Mouse (Mus musculus) lung, embryonic 15.5 days (tissue): Measurements from ENCODE around the gene Bcl11b. TPM values are rescaled to one million over a fixed set of nuclear protein-coding genes. Genes with fewer than 3 reads are reported as not detected.
A peak's percentile ranks its signal among the peaks of the same experiment; 100 is the strongest.

Experiments used
- ATAC-seq: fragments of 200-750 bp; cut with Nextera tagmentation; 2 replicates; pipeline ENCODE4 v1.8.0; 2017; ENCODE audit warnings: moderate number of reproducible peaks, borderline replicate concordance; ENCODE audit not compliant: low FRiP score, low TSS enrichment; ENCODE audit errors: extremely low read depth
- H3K27ac ChIP-seq: fragments of 300-500 bp; sonication (generic); 2 replicates; pipeline ENCODE4 v1.5.1; 2015; ENCODE audit warnings: moderate library complexity, mild to moderate bottlenecking, inconsistent platforms
- H3K27me3 ChIP-seq: fragments of 300-500 bp; sonication (generic); 2 replicates; pipeline ENCODE4 v1.6.1; 2015; ENCODE audit warnings: inconsistent platforms
- H3K36me3 ChIP-seq: fragments of 300-500 bp; sonication (generic); 2 replicates; pipeline ENCODE4 v1.6.1; 2015; ENCODE audit warnings: inconsistent platforms
- H3K4me1 ChIP-seq: fragments of 300-500 bp; sonication (generic); 2 replicates; pipeline ENCODE4 v1.6.1; 2015; ENCODE audit warnings: inconsistent platforms
- H3K4me2 ChIP-seq: fragments of 300-500 bp; sonication (generic); 2 replicates; pipeline ENCODE4 v1.6.1; 2015; ENCODE audit warnings: inconsistent platforms, mild to moderate bottlenecking, moderate library complexity
- H3K4me3 ChIP-seq: fragments of 300-500 bp; sonication (generic); 2 replicates; pipeline ENCODE4 v1.5.1; 2015; ENCODE audit warnings: mild to moderate bottlenecking, inconsistent platforms
- H3K9ac ChIP-seq: fragments of 300-500 bp; sonication (generic); 2 replicates; pipeline ENCODE4 v1.6.1; 2015; ENCODE audit warnings: inconsistent platforms
- H3K9me3 ChIP-seq: fragments of 300-500 bp; sonication (generic); 2 replicates; pipeline ENCODE4 v1.6.1; 2016; ENCODE audit warnings: inconsistent platforms
- WGBS: fragments of 180-500 bp; shearing (Covaris S2); methylation state at CpG from one replicate; pipeline ENCODE4 v1.1.7; 2015; 5-methylcytosine and 5-hydroxymethylcytosine counted together
- polyA plus RNA-seq: library from polyadenylated mRNA; unstranded; fragments of >200 nt; fragmentation: Nextera tagmentation; extraction: Ambion mirVana; gene quantifications from 2 replicates; pipeline ENCODE4 v1.2.1, GENCODE M21; 2015

Bcl11b gene
- polyA plus RNA-seq, 1 experiment from 2014 or later = 5.2 TPM

DNA sequence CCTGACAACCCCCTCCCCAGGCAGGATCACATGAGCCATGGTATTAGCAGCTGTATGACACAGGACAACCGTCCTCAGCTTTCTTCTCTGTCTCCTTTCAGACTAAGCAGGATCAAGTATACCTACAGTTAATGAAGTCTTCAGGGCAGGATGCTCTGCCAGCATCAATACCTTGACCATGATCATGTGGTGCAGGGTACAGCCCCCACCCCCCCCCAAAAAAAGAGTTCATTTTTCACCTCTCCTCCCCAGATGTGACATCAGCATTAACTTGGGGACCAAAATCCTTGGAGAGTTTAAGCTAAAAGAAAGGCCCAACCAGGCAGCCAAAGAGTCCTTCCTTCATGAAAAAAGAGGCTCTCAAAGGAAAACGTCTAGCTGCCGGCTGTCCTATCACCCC is 6.2 kb downstream of the Bcl11b start:
- Histone ChIP-seq H3K9me3 (no peaks in the 10 kb centered on the region), H3K36me3 (no peaks in the 10 kb centered on the region), H3K4me3 (no peak overlapping the region), H3K27me3 (peaks cover 90% of the 10 kb centered on the region), H3K9ac (no peak overlapping the region), H3K4me1 (0 out of 2 replicates have a peak, but pooled peaks cover 4% of the 10 kb centered on the region), H3K4me2 (no peak overlapping the region), H3K27ac (no peak overlapping the region)
- ATAC-seq = no peak
- 39% methylated on average over 3 of the region's 3 CpGs for WGBS

DNA sequence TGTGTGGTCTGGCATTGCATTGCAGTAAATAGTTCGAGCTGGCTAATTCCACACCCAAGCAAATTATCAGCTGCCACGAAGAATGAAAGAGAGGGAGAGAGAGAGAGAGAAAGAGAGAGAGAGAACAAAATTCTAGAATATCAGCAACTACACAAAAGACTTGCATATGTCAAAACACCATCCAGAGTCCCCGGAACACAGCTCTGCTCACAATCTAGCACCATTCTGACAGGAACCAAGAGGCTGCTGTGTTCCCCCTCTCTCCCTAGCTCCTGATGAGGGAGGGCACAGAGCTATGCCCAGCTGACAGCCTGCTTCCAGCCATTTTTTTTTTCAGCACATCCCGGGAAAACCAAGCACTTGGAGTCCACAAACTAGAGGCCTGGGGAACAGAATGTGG is 6.6 kb downstream of the Bcl11b start:
- 54% methylated on average over 4 of the region's 4 CpGs for WGBS
- H3K27me3 ChIP-seq = peaks cover 91% of the 10 kb centered on the region
- no peaks in the 10 kb centered on the region for H3K9me3 ChIP-seq

DNA sequence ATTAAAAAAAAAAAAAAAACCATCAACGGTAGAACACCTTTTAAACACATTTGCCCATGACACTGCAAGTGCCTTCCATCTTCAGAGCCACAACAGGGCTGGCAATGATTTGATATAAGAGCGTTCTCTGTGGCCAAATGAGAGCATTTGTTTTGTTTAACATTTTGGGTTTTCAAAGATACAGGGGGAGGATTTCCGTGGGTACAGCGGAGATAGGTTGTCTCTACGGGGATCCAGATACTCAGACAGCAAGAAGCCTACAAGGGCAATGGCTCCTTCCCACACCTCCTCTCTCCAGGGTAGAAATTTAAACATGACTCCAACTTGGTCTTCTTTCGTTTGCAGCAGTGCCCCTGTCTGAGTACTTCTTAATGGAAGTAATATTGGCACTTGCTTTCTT is 7.2 kb downstream of the Bcl11b start:
- Histone ChIP-seq H3K27ac (no peak overlapping the region), H3K9me3 (no peaks in the 10 kb centered on the region), H3K4me2 (no peak overlapping the region), H3K4me3 (no peak overlapping the region), H3K27me3 (peaks cover 90% of the 10 kb centered on the region), H3K4me1 (no peaks in the 10 kb centered on the region), H3K36me3 (no peaks in the 10 kb centered on the region), H3K9ac (no peak overlapping the region)
- ATAC-seq = no peak
- 74% methylated on average over 6 of the region's 6 CpGs for WGBS

More for the DNA sequence above, 6.6 kb downstream of the Bcl11b start:
- no peak overlapping the region for H3K27ac ChIP-seq
- no peak overlapping the region for H3K4me3 ChIP-seq
- H3K4me1 ChIP-seq = no peaks in the 10 kb centered on the region
- H3K36me3 ChIP-seq = no peaks in the 10 kb centered on the region
- H3K4me2 ChIP-seq = no peak overlapping the region
- no peak overlapping the region for H3K9ac ChIP-seq
- ATAC-seq = no peak

DNA sequence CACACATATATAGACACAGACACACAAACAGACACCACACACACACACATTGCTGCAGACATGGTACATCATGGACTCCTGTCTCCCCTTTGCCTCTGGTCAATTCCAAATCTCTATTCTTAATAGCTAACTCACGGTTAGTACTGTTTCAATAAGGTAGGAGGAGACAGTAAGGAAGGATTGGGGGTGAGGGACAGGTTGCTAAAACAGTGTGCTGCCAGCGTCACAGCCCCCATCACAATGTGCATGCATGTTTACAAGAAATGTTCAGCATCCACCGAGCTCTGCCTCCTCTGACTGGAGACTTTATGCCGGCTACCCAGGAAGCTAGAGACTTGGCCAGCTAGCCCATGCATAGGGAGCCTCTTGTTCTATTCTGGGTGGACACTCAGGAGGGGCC is 9.0 kb downstream of the Bcl11b start:
- 43% methylated on average over 4 of the region's 4 CpGs for WGBS
- ATAC-seq = no peak

DNA sequence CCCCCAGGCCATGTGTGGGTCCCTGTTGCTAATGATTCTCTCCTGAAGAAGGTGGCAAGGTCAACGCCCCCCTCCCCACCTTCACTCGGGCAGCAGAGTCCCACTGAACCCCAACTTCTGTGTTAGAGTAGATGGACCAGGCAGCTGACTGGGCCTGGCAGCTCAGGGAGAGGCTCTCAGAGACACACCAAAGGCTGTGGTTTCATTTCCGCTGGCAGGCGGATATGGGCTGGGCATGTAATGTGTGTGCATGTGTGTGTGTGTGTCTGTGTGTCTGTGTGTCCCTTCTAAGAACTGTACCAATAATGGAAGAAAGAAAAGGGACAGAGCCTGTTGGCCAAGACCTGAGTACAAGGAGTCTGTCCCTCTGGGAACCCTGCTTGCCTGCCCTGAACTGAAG is 10.4 kb downstream of the Bcl11b start:
- H3K9me3 ChIP-seq = no peaks in the 10 kb centered on the region
- no peak overlapping the region for H3K4me2 ChIP-seq
- 66% methylated on average over 4 of the region's 4 CpGs for WGBS
- H3K27ac ChIP-seq = no peak overlapping the region
- peaks cover 14% of the 10 kb centered on the region for H3K4me1 ChIP-seq
- H3K27me3 ChIP-seq = peaks cover 80% of the 10 kb centered on the region
- no peak overlapping the region for H3K9ac ChIP-seq
- no peaks in the 10 kb centered on the region for H3K36me3 ChIP-seq
- ATAC-seq = no peak
- no peak overlapping the region for H3K4me3 ChIP-seq

More for the DNA sequence above, 9.0 kb downstream of the Bcl11b start:
- no peaks in the 10 kb centered on the region for H3K9me3 ChIP-seq
- H3K9ac ChIP-seq = no peak overlapping the region
- no peaks in the 10 kb centered on the region for H3K36me3 ChIP-seq
- H3K4me2 ChIP-seq = no peak overlapping the region
- no peak overlapping the region for H3K27ac ChIP-seq
- peaks cover 77% of the 10 kb centered on the region for H3K27me3 ChIP-seq
- H3K4me1 ChIP-seq = peaks cover 14% of the 10 kb centered on the region
- no peak overlapping the region for H3K4me3 ChIP-seq

DNA sequence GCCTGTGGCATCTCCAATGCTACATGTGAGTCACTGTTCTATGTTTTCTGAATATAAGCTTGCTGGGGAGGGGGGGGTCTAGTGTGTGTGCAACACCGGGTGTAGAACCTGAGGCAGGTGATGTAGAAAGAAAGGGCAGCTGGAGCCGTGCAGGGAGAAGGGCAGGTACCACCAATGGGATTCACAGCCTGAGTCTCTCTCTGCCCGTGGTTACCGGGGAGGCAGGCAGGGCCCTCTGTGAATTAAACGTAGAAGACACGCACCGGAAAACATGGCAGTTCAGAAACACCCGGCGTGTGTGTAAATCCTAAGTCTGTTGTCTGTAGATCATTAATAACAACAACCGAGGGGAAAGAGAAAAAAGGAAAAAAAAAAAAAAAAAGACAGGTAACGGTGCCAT is 12.2 kb downstream of the Bcl11b start:
- H3K36me3 ChIP-seq = no peaks in the 10 kb centered on the region
- H3K4me2 ChIP-seq = no peak overlapping the region
- H3K9ac ChIP-seq = no peak overlapping the region
- peaks cover 14% of the 10 kb centered on the region for H3K4me1 ChIP-seq
- H3K9me3 ChIP-seq = no peaks in the 10 kb centered on the region
- ATAC-seq = no peak
- 70% methylated on average over 11 of the region's 11 CpGs for WGBS
- H3K27ac ChIP-seq = no peak overlapping the region
- no peak overlapping the region for H3K4me3 ChIP-seq
- H3K27me3 ChIP-seq = peaks cover 72% of the 10 kb centered on the region

DNA sequence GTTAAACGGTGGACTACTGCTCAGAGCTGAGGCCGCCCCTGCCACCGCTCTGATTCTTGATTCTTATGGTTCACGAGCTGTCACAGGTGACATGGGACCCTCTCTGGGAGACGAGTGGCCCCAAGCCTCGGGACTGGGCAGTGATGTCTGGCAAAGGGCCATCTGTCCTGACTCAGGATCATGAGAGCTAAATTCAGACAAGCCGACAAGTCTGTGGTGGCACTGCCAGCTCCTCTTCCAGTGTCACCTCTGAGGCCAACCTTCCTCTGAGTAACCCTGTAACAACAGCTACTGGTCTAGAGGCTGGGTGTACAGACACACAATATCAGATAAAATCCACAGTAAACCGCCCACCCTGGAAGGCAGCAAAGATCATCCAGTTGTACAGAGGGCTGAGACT is 20.2 kb downstream of the Bcl11b start:
- ATAC-seq = no peak
- 62% methylated on average over 8 of the region's 8 CpGs for WGBS
- H3K27ac ChIP-seq = no peak overlapping the region
- H3K9me3 ChIP-seq = no peaks in the 10 kb centered on the region
- H3K27me3 ChIP-seq = peaks cover 27% of the 10 kb centered on the region
- no peak overlapping the region for H3K4me2 ChIP-seq
- H3K9ac ChIP-seq = no peak overlapping the region
- H3K4me3 ChIP-seq = no peak overlapping the region
- peaks cover 20% of the 10 kb centered on the region for H3K4me1 ChIP-seq
- H3K36me3 ChIP-seq = no peaks in the 10 kb centered on the region

DNA sequence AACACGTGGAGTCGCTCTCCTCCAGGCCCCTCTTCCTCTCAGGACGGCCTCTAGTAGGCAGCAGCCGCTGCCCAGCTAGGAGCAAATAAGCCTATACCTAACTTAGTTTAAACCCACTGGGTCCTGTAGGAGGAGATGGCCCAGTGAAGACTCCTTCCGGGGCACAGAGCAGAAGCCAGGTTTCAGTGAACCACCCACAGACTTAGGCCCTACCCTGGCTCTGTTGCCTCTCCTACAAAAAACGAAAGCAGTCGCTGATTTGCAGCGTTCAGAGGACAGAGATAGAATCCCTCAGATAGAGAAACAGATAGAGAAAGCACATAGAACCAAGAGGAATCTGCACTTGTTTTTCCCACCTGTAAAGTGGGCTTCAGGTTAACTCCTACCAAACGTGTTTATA is 21.1 kb downstream of the Bcl11b start:
- Histone ChIP-seq H3K4me2 (no peak overlapping the region), H3K27ac (no peak overlapping the region), H3K9ac (no peak overlapping the region), H3K4me1 (peaks cover 29% of the 10 kb centered on the region), H3K36me3 (no peaks in the 10 kb centered on the region), H3K4me3 (no peak overlapping the region), H3K27me3 (peaks cover 29% of the 10 kb centered on the region), H3K9me3 (no peaks in the 10 kb centered on the region)
- no peak for ATAC-seq
- WGBS = 78% methylated on average over 9 of the region's 9 CpGs

DNA sequence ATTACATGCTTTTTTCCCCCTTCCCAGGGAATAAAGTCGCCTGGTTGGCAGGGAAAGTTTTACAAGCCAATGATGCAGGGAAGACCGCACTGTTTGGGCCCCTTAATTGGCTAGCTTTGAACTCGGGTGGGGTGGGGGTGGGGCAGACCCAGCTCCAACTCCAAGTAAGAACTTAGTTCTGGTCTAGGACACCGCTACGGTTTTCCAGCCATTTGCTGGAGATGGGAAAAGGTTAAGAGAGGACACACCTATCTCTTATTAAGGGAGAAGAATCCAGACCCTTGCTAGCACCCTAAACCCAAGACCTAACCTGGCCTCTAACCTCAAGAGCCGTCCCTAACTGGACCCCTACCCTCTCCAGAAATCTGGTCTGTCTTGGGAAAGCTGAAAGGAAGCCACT is 22.2 kb downstream of the Bcl11b start:
- no peaks in the 10 kb centered on the region for H3K36me3 ChIP-seq
- no peak overlapping the region for H3K9ac ChIP-seq
- no peaks in the 10 kb centered on the region for H3K9me3 ChIP-seq
- peaks cover 40% of the 10 kb centered on the region for H3K4me1 ChIP-seq
- H3K27ac ChIP-seq = no peak overlapping the region
- ATAC-seq = no peak
- 56% methylated on average over 6 of the region's 6 CpGs for WGBS
- H3K4me3 ChIP-seq = no peak overlapping the region
- peak overlapping the region; percentile 92 for H3K4me2 ChIP-seq
- peaks cover 32% of the 10 kb centered on the region; the same call in 1 of the 2 replicates for H3K27me3 ChIP-seq

DNA sequence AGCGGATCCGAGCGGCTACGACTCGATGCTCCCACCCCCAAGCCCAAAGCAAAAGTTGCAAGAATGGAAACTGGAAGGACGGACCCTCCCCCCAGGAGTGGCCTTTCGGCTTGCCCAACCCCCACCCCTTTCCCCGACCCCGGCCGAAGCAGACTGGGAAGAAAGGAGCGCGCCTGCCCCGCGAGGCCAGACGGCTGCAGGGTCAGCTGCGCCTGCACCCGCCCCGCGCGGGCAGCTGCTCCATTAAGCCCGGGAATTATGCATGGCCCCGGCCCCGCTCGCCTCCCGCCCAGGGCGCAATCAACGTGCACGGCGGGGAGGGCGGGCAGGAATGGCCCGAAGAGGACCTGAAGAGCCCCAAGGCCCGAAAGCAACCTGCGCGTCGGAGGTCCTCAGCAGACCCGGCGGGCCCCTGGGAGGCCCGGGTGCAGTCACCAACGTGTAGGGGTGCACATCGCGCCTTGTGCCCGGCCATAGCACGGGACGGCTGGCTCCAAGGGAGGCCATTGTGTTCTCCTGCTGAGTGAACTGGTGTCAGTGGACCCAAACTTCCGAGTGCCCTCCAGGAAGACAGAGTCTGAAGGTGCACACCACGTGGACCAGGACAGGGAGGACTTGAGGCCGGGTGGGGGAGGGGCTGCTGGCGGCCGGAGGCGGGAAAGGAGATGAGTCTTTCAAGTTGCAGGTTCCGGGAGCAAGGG is 23.0 kb downstream of the Bcl11b start:
- H3K27ac ChIP-seq = peak overlapping the region; percentile 75
- peak overlapping the region; percentile 46 for H3K4me3 ChIP-seq
- ATAC-seq = peak; percentile 59; the same call in 1 of the 2 replicates
- H3K4me1 ChIP-seq = peaks cover 44% of the 10 kb centered on the region
- no peaks in the 10 kb centered on the region for H3K9me3 ChIP-seq
- H3K9ac ChIP-seq = peak overlapping the region; percentile 47
- H3K4me2 ChIP-seq = peak overlapping the region; percentile 92
- peaks cover 30% of the 10 kb centered on the region; the same call in 1 of the 2 replicates for H3K27me3 ChIP-seq
- WGBS = under 1% methylated on average over 50 of the region's 51 CpGs
- H3K36me3 ChIP-seq = no peaks in the 10 kb centered on the region

DNA sequence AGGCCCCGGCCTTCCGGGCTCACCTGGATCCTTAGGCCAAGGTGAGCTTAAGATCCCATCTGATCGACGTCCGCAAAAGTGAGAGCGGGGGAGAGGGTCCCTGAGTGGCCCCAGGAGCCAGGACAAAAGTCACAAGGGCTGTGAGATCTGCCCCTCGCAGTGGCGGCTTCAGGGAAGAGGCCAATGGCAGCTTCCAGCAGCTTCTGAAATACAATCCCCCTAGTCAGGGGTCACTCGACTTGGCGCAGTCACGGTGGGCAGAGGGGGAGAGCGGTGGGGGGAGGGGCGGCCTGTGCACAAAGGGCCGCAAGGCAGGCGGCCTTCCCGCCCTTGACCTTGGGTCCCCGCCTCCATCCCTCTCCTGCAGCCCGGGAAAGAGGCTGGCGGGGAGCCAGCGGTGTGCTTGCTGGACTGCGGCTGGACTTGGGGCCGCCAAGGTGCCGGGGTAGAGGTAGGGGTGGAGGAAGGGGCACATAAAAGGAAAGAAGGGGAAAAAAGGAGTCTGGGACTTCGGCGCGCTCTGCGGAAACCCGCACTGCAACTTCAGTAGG is 23.6 kb downstream of the Bcl11b start:
- ATAC-seq = peak; percentile 60
- H3K4me1 ChIP-seq = peaks cover 44% of the 10 kb centered on the region
- peak overlapping the region; percentile 47 for H3K9ac ChIP-seq
- H3K27me3 ChIP-seq = peaks cover 32% of the 10 kb centered on the region; the same call in 1 of the 2 replicates
- peak overlapping the region; percentile 75 for H3K27ac ChIP-seq
- H3K4me2 ChIP-seq = peak overlapping the region; percentile 92
- no peaks in the 10 kb centered on the region for H3K36me3 ChIP-seq
- H3K9me3 ChIP-seq = no peaks in the 10 kb centered on the region
- 6% methylated on average over 28 of the region's 28 CpGs for WGBS
- peak overlapping the region; percentile 46 for H3K4me3 ChIP-seq

DNA sequence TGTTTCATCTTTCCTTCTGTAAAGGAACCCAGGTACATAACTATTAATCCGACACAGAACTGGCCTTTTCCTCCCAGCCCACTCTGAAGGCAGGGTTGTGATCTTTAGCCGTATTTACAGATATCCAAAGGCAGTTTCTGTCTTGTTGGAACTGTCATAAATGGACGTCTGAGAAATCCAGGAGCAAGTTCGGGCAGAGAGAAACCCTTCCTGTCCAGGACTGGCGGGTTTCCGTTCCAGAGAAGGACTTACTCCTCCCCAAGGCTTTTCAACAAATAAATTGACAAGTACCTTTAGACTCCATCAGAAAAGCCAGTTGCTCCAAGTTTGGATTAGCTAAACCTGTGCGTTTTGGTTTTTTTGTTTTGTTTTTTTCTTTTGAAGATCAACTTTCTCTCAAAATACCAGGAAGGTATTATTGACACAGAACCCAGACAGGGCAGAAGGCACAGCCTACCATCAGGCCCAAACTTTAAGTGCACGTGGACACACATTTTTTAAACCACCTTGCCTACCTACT is 24.6 kb downstream of the Bcl11b start:
- Histone ChIP-seq H3K4me2 (no peak overlapping the region), H3K36me3 (no peaks in the 10 kb centered on the region), H3K4me1 (peaks cover 47% of the 10 kb centered on the region), H3K9ac (no peak overlapping the region), H3K9me3 (no peaks in the 10 kb centered on the region), H3K4me3 (no peak overlapping the region), H3K27me3 (peaks cover 32% of the 10 kb centered on the region; the same call in 1 of the 2 replicates), H3K27ac (no peak overlapping the region)
- no peak for ATAC-seq
- WGBS = 66% methylated on average over 8 of the region's 8 CpGs
